Comparison of ENCODE assay signal across 17 mouse cellular contexts in the genomic region with DNA sequence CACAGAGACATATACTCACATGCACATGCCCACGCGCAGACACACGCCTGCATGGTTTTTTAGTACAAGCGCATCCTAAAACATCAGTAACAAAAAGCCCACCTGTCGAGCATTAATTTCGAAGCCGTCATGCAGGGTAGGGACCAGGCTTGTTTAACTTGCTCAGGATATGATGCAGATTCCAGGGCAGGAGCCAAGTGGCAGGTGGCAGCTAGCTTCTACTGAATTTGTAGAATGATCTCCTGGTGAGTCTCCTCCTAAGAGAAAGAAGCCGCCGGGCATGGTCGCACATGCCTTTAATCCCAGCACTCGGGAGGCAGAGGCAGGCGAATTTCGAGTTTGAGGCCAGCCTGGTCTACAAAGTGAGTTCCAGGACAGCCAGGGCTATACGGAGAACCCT. TPM values are rescaled to one million over a fixed set of nuclear protein-coding genes. Genes with fewer than 3 reads are reported as not detected.
A peak's percentile ranks its signal among the peaks of the same experiment; 100 is the strongest.
DNase-seq lines count a peak whose midpoint lies in the region; ATAC-seq lines count a peak whose summit lies in the region.
"Had no signal": no experiment of that assay in that cellular context is flagged by ENCODE, and none has a peak within 500 bp of the region (broad histone marks: within the 10 kb centered on the region; RNA-seq: fewer than 3 reads in every experiment).

No protein-coding gene starts in this region.

- peak; percentile 36 to 43 for DNase-seq in cerebellum, adult 18-20 months
- DNase-seq in cerebellum, adult 9-11 months = peak; percentile 54
- DNase-seq in cerebellum, adult 8-10 months = no peak
- DNase-seq in cerebellum, postnatal 36 days = peak; percentile 48
- no peak for DNase-seq in cerebellum, postnatal 10 days
- DNase-seq in brain, adult 2 months (ENCODE audit: low read depth, low spot score) = peak; percentile 71
- no peak for DNase-seq in gastrocnemius, postnatal 4 days (ENCODE audit: low spot score in 2 of 2)
- DNase-seq: adrenal gland, adult 2 months; adrenal gland, postnatal 25 days; forebrain, postnatal 0 days had no signal

- no peak for ATAC-seq in cerebellum, adult (ENCODE audit: insufficient number of reproducible peaks, low FRiP score, low TSS enrichment)
- ATAC-seq: forebrain, embryonic 13.5 days; forebrain, embryonic 15.5 days; forebrain, postnatal 0 days had no signal

RNA-seq across cellular contexts. Expression of gene Rnf8, which starts 15.5 kb away (rescaled TPM):
- 10 to 100 TPM; 36.3 to 37.6 TPM for total RNA-seq in gastrocnemius, postnatal 4 days (2021)

RNA-seq across cellular contexts. Expression of gene Gm28043, which starts 15.6 kb away (rescaled TPM):
- total RNA-seq in gastrocnemius, postnatal 4 days (2021) = 1 to 10 TPM; 1.7 to 2.6 TPM

RNA-seq across cellular contexts. Expression of gene Tmem217, which starts 46.9 kb away (rescaled TPM):
- not detected for total RNA-seq in gastrocnemius, postnatal 4 days (2021)
- total RNA-seq: adrenal gland, adult 2 months; adrenal gland, postnatal 10 days; forebrain, postnatal 0 days; gastrocnemius, adult 18-20 months; gastrocnemius, adult 8-10 months had no signal

RNA-seq across cellular contexts. Expression of gene Tbc1d22b, which starts 49.5 kb away (rescaled TPM):
- 10 to 100 TPM; 10.2 to 11.3 TPM for total RNA-seq in gastrocnemius, postnatal 4 days (2021)

RNA-seq across cellular contexts. Expression of gene Gm17657, which starts 49.6 kb away (rescaled TPM):
- not detected for total RNA-seq in gastrocnemius, postnatal 4 days (2021)
- total RNA-seq: adrenal gland, adult 2 months; adrenal gland, postnatal 10 days; adrenal gland, postnatal 25 days; adrenal gland, postnatal 4 days; forebrain, postnatal 0 days; gastrocnemius, adult 18-20 months; gastrocnemius, adult 8-10 months had no signal

Comparison
In these comparisons a context has a peak if more than half of its experiments do, and no peak if none do; other contexts are left out.
1. DNase-seq: peak in cerebellum, adult 18-20 months (2 of 2), cerebellum, adult 9-11 months (single experiment), cerebellum, postnatal 36 days (2 of 2) and brain, adult 2 months (single experiment); none in cerebellum, adult 8-10 months (single experiment), cerebellum, postnatal 10 days (0 of 2) and gastrocnemius, postnatal 4 days (0 of 2).